Mouse (Mus musculus): Measurements from ENCODE around the gene Dhx9. TPM values are rescaled to one million over a fixed set of nuclear protein-coding genes. Genes with fewer than 3 reads are reported as not detected.

The Dhx9 gene
- polyA plus RNA-seq, 1 experiment from 2014 or later = 27.0 TPM

DNA sequence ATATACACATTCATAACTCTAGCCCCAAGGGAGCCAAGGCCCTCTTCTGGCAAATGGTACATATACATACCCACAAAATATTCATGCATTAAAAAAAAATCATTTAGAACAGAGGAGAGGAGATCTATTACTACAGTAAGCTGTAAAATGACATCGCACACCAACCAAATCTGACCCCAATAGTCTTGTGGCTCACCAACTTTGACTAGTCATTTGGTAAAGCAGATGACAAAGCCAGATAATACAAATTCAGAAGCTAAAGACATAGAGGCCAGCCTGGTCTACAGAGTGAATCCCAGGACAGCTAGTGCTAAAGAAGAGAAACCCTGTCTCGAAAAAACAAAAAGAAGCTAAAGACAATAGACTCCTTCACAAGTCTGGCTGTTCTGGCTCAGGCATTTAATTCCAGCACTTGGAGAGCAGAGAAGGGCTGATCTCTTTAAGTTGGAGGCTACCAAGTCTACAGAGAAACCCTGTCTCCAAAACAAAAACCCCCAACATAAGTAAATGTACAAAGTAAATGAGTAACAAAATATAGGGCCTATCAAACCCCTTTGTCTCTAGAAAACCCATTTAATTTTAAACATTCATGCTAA, 2.2 kb downstream of the Dhx9 start:
- Histone ChIP-seq H3K36me3 (peaks cover 16% of the 10 kb centered on the region), H3K4me1 (peaks cover 32% of the 10 kb centered on the region), H3K27ac (replicated peaks) (no peak overlapping the region), H3K4me3 (replicated peaks) (peak overlapping the region; percentile 20), H3K9ac (replicated peaks) (0 out of 2 replicates have a peak overlapping the region, but pooled peaks have one; percentile 23), H3K4me2 (peak overlapping the region; percentile 88), H3K9me3 (replicated peaks) (no peaks in the 10 kb centered on the region), H3K27me3 (replicated peaks) (no peaks in the 10 kb centered on the region)
- 45% methylated on average over 2 of the region's 2 CpGs for WGBS
- ATAC-seq (ENCODE audit: low FRiP score) = no peak

DNA sequence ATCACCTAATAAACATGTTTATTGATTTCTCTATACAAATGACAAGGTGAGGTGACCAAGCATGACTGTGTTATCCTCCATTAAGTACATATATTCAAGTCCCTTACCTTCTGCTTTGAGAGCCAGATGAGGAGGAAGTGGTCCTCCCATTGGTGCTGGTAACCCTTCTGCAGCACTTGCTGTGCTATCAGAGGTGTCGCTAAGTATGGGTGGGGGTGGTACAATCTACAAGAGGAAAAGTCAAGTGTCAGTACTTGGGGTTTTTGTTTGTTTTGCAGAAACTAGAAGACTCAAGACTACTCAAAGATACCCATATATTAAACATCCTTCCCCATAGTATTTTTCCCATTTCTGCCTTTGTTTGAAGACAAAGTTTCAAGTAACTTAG, 6.4 kb downstream of the Dhx9 start:
- Histone ChIP-seq H3K36me3 (peaks cover 51% of the 10 kb centered on the region), H3K4me1 (peaks cover 24% of the 10 kb centered on the region), H3K27ac (replicated peaks) (no peak overlapping the region), H3K27me3 (replicated peaks) (no peaks in the 10 kb centered on the region), H3K9me3 (replicated peaks) (no peaks in the 10 kb centered on the region), H3K4me2 (no peak overlapping the region), H3K4me3 (replicated peaks) (no peak overlapping the region), H3K9ac (replicated peaks) (no peak overlapping the region)
- no peak for ATAC-seq (ENCODE audit: low FRiP score)
- 75% methylated on average over 1 of the region's 1 CpGs for WGBS

DNA sequence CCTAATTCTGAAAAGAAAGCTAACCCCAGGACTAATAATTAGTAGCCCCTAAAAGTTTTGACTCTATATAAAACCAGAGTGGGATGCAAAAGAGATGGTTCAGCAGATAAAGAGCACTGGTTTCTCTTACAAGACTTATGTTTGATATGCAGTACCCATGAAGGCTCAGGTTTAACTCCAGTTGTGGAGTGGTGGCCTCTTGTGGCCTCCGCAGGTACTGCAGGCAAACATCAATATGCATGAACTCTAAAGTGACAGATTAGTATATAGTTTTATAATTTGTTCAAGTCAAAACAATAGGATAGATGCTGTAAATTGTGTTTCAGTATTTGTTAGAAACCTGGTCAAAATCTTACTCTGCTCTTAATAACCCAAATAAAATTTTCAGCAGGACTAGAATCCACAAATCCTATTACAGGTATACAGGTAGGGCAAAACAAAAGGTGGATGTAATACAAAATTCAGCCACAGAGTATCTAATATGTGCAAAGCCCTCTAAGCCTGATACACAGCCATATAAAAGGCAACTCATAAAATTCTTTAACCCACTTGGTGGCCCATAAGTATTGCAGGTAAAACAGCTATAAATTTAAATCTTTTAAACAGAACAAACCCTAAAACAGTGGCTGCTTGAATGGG, 7.0 kb downstream of the Dhx9 start:
- no peaks in the 10 kb centered on the region for H3K27me3 ChIP-seq (replicated peaks)
- no peak overlapping the region for H3K4me2 ChIP-seq
- H3K9me3 ChIP-seq (replicated peaks) = no peaks in the 10 kb centered on the region
- 41% methylated on average over 1 of the region's 1 CpGs for WGBS
- H3K27ac ChIP-seq (replicated peaks) = no peak overlapping the region
- no peak overlapping the region for H3K9ac ChIP-seq (replicated peaks)
- H3K36me3 ChIP-seq = peaks cover 53% of the 10 kb centered on the region
- H3K4me1 ChIP-seq = peaks cover 21% of the 10 kb centered on the region
- no peak overlapping the region for H3K4me3 ChIP-seq (replicated peaks)
- ATAC-seq (ENCODE audit: low FRiP score) = no peak

DNA sequence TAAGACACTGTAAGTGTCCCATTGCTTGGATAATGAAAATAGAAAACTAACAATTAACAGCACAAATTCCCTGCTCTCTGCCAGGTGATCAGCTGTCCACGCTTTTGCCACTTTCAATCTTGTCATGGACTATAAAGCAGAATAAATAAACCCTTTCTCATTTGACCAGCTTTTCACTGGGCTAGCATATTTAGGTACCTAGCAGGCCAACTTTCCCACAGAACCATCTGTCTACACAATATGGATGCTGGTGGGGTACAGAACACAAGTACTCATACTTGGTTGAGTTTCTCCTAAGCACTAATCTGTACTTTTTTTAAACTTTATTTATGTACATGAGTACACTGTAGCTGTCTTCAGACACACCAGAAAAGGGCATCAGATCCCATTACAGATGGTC, 8.2 kb downstream of the Dhx9 start:
- H3K9ac ChIP-seq (replicated peaks) = no peak overlapping the region
- no peaks in the 10 kb centered on the region for H3K9me3 ChIP-seq (replicated peaks)
- peaks cover 9% of the 10 kb centered on the region for H3K4me1 ChIP-seq
- peaks cover 62% of the 10 kb centered on the region for H3K36me3 ChIP-seq
- no peak overlapping the region for H3K4me3 ChIP-seq (replicated peaks)
- H3K27me3 ChIP-seq (replicated peaks) = no peaks in the 10 kb centered on the region
- H3K27ac ChIP-seq (replicated peaks) = no peak overlapping the region
- no peak for ATAC-seq (ENCODE audit: low FRiP score)
- H3K4me2 ChIP-seq = no peak overlapping the region
- 71% methylated on average over 1 of the region's 1 CpGs for WGBS

DNA sequence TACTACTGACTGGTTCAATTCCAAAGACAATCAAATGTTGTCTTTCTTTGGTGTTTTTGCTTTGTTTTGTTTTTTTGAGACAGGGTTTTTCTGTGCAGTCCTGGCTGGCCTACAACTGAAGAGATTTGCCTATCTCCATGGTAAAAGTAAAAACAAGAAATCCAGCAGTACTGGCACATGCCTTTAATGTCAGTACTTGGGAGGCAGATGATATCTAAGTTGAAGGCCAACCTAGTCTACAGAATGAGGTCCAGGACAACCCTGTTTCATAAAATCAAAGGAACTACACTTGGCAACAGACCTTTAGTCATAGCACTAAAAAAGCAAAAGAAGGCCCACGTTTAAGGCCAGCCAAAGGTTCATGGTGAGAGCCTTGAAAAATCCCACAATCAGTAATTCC, 25.7 kb downstream of the Dhx9 start:
- Histone ChIP-seq H3K27ac (replicated peaks) (no peak overlapping the region), H3K4me2 (no peak overlapping the region), H3K9ac (replicated peaks) (no peak overlapping the region), H3K4me1 (no peaks in the 10 kb centered on the region), H3K36me3 (peaks cover 71% of the 10 kb centered on the region), H3K9me3 (replicated peaks) (no peaks in the 10 kb centered on the region), H3K4me3 (replicated peaks) (no peak overlapping the region), H3K27me3 (replicated peaks) (no peaks in the 10 kb centered on the region)
- 84% methylated on average over 1 of the region's 1 CpGs for WGBS
- ATAC-seq (ENCODE audit: low FRiP score) = no peak

DNA sequence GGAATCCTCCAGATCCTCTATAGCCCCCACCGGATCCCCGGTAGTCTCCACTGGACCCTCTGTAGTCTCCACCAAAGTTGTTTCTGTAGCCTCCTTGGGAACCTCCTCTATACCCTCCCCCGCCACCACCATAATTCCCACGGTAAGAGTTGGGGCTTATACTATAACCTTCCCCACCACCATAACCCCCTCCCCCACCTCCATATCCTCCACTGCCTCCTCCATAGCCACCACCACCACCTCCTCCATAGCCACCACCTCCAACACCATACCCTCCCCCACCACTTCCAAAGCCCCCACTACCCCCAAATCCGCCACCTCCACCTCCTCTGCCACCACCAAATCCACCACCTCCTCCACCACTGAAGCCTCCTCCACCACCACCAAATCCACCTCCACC, 31.3 kb downstream of the Dhx9 start:
- Histone ChIP-seq H3K9ac (replicated peaks) (no peak overlapping the region), H3K4me1 (no peaks in the 10 kb centered on the region), H3K9me3 (replicated peaks) (no peaks in the 10 kb centered on the region), H3K4me2 (no peak overlapping the region), H3K36me3 (peaks cover 42% of the 10 kb centered on the region), H3K27ac (replicated peaks) (no peak overlapping the region), H3K27me3 (replicated peaks) (no peaks in the 10 kb centered on the region), H3K4me3 (replicated peaks) (no peak overlapping the region)
- 94% methylated on average over 5 of the region's 5 CpGs for WGBS
- ATAC-seq (ENCODE audit: low FRiP score) = no peak

DNA sequence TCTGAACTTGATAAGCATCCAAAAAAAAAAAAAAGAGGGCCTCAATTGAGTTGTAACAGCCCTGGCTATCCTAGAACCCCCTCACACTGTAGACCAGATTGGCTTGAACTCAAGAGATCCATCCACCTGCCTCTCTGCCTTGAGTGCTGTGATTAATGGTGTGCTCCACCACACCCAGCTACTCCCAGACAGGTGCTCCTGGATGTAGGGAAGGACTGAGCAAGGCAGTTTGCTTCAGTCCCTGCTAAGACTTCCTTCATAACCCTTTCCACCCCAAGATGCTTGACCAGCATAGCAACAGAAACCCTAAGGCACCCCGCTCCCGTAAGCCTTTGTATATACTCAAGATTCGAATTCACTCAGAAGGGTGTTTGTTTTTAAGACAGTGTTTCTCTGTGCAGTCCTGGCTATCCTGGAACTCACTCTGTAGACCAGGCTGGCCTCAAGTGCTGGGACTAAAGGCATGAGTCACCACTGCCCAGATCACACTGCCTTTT, 34.3 kb downstream of the Dhx9 start:
- Histone ChIP-seq H3K9ac (replicated peaks) (no peak overlapping the region), H3K9me3 (replicated peaks) (no peaks in the 10 kb centered on the region), H3K4me1 (no peaks in the 10 kb centered on the region), H3K4me3 (replicated peaks) (no peak overlapping the region), H3K27me3 (replicated peaks) (no peaks in the 10 kb centered on the region), H3K36me3 (peaks cover 18% of the 10 kb centered on the region), H3K4me2 (no peak overlapping the region), H3K27ac (replicated peaks) (no peak overlapping the region)
- 83% methylated on average over 3 of the region's 3 CpGs for WGBS
- ATAC-seq (ENCODE audit: low FRiP score) = no peak

DNA sequence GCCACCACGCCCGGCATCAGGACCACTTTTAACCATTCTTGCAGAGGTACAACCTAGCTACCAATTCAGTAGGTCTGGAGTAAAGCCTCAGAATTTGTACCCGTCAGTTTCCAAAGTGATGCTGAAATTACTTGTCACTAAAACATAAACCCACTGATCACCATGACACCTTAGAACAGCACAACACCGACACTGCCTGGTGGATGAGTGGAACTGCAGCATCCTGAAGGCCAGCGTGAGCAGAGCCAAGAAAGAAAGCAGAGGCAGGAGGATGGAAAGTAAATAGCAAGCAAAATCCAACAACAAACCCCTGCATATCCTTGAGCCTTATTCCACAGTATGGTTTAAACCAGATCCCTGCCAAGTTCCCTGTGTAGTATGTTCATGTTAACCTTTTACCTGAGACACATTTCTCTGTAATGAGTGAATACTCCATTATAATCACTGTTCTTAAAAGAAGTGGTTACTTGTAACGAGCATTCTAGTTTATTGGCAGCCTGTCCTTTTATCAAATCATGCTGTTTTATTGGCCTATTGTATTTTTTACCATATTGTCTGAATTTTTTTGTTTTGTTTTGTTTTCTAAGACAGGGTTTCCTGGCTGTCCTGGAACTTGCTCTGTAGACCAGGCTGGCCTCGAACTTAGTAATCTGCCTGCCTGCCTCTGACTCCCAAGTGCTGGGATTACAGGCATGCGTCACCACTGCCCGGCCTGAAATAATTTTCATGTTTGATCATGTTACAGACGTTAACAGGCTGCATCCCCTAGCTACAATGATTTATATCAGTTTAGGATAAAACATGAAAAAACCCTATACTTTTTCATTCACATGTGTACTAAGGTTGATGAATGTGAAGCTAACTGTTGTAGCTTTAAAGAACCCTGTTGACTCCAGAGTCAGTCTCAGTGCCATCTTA, 36.0 kb downstream of the Dhx9 start:
- no peaks in the 10 kb centered on the region for H3K27me3 ChIP-seq (replicated peaks)
- no peaks in the 10 kb centered on the region for H3K9me3 ChIP-seq (replicated peaks)
- H3K4me2 ChIP-seq = no peak overlapping the region
- peaks cover 9% of the 10 kb centered on the region for H3K36me3 ChIP-seq
- H3K4me3 ChIP-seq (replicated peaks) = no peak overlapping the region
- no peak for ATAC-seq (ENCODE audit: low FRiP score)
- 71% methylated on average over 10 of the region's 10 CpGs for WGBS
- no peaks in the 10 kb centered on the region for H3K4me1 ChIP-seq
- H3K9ac ChIP-seq (replicated peaks) = no peak overlapping the region
- H3K27ac ChIP-seq (replicated peaks) = no peak overlapping the region

DNA sequence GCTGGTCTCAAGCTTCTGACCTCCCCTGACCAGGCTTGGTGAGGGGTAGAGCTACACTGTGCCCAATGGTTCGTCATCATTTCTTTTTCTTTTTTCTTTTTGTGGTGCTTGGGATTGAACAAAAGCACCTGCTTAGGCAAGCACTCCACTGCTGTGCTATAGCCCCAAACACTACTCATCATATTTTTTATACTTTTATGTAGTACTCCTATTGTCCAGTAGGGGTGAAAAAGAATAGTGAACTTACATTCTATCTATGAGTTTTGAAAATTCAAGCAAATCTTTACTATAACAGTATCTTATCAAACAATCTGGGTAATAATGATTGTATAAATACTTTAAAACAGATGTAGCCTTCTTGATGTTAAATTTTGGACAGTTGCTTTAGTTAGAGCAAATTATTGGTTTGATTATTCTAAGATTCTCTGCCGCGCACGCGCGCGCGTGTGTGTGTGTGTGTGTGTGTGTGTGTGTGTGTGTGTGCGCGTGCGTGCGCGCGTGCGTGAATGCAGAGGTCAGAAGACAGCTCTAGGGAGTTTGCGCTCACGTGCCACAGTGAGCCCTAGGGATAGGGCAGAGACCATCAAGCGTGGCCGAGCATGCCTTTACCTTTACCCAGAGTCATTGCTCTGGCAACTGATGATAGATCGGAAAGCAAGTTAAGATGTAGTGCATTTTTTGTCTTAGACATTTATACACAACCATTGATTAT, 41.2 kb downstream of the Dhx9 start:
- ATAC-seq (ENCODE audit: low FRiP score) = no peak
- WGBS = 94% methylated on average over 20 of the region's 20 CpGs
- no peak overlapping the region for H3K4me3 ChIP-seq (replicated peaks)

DNA sequence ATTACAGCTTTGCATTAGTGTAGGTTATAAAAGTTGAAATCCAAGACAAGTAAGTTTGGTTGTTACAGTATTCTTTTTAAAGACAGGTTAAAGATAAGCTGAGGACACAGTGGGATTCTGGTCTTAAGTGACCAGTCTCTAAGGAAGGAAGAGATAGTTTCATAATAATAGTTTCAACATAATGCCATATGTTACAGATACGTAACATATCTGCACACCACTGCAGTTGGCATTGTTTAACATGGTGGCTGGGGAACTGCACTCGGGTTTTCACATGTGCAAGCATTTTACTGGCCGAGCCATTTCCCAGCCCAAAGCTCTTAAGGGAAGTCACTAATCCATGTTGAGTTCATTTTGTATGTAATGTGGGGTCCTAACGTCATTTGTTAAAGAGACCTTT, 43.8 kb downstream of the Dhx9 start:
- no peak overlapping the region for H3K9ac ChIP-seq (replicated peaks)
- 82% methylated on average over 4 of the region's 4 CpGs for WGBS

More for the DNA sequence above, 41.2 kb downstream of the Dhx9 start:
- no peaks in the 10 kb centered on the region for H3K4me1 ChIP-seq
- H3K9ac ChIP-seq (replicated peaks) = no peak overlapping the region
- no peak overlapping the region for H3K27ac ChIP-seq (replicated peaks)
- no peaks in the 10 kb centered on the region for H3K9me3 ChIP-seq (replicated peaks)
- H3K4me2 ChIP-seq = no peak overlapping the region
- no peaks in the 10 kb centered on the region; the same call in 1 of the 2 replicates for H3K36me3 ChIP-seq
- H3K27me3 ChIP-seq (replicated peaks) = no peaks in the 10 kb centered on the region

DNA sequence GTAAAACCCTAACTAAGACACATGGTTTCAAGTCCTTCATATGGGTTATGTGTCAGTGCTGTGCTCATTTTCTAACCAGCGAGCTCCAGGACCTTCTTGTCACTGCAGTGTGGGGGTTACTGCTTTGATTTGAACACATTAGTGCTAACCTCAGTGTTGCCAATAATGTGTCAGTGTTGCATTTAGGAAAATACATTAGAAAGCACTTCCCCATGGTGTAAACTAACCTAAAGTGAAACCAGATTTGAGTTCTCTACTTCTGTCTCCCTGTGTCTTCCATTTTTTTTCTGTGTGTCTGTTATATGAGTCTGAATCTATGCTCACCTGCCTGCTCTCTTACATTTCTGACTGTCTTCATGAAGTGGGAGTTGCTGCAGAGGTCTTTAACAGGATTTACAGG, 44.4 kb downstream of the Dhx9 start:
- no peak for ATAC-seq (ENCODE audit: low FRiP score)
- whole genome bisulfite sequencing = 86% methylated on average over 1 of the region's 1 CpGs
- H3K27me3 ChIP-seq (replicated peaks) = no peaks in the 10 kb centered on the region

More for the DNA sequence above, 43.8 kb downstream of the Dhx9 start:
- Histone ChIP-seq H3K4me1 (no peaks in the 10 kb centered on the region), H3K27ac (replicated peaks) (no peak overlapping the region), H3K4me2 (no peak overlapping the region), H3K36me3 (no peaks in the 10 kb centered on the region; the same call in 1 of the 2 replicates), H3K4me3 (replicated peaks) (no peak overlapping the region), H3K9me3 (replicated peaks) (no peaks in the 10 kb centered on the region), H3K27me3 (replicated peaks) (no peaks in the 10 kb centered on the region)
- no peak for ATAC-seq (ENCODE audit: low FRiP score)

More for the DNA sequence above, 44.4 kb downstream of the Dhx9 start:
- no peak overlapping the region for H3K9ac ChIP-seq (replicated peaks)
- no peaks in the 10 kb centered on the region for H3K9me3 ChIP-seq (replicated peaks)
- H3K4me2 ChIP-seq = no peak overlapping the region
- no peaks in the 10 kb centered on the region for H3K4me1 ChIP-seq
- no peak overlapping the region for H3K27ac ChIP-seq (replicated peaks)
- H3K4me3 ChIP-seq (replicated peaks) = no peak overlapping the region
- H3K36me3 ChIP-seq = no peaks in the 10 kb centered on the region; the same call in 1 of the 2 replicates
